Mouse (Mus musculus): Measurements from ENCODE around the gene Olfr686. TPM values are rescaled to one million over a fixed set of nuclear protein-coding genes. Genes with fewer than 3 reads are reported as not detected.

The Olfr686 gene
- total and polyA plus RNA-seq, 3 experiments = not detected

DNA sequence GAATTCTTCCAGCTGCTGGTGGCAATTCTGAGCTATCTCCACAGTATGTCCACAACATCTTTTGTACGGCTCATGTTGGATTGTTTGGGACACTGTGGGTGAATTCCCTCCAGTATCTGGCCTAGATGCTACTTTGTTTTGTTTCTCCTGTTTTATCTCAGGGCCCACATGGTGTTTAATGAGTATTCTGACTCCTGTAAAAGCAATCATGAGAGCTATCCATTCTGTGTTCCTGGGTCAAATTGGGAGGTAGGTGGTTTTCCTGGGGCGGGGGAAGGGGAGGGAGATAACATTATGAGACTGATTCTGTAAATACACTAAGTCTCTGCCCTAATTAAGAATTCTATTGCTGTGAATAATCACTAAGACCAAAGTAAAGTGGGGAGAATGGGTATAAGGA is 22.1 kb upstream of the Olfr686 start:
- Histone ChIP-seq H3K4me2 (ENCODE audit: insufficient read depth, low read depth, poor library complexity, severe bottlenecking) (no peak overlapping the region), H3K27ac (ENCODE audit: insufficient read depth, low read depth) (no peak overlapping the region), H3K27me3 (replicated peaks) (no peaks in the 10 kb centered on the region), H3K9me3 (replicated peaks; ENCODE audit: low read length) (no peaks in the 10 kb centered on the region), H3K4me3 (replicated peaks in 1 of 3; ENCODE audit: low read depth in 2 of 3, low read length in 2 of 3, poor library complexity in 1 of 3) (no peak overlapping the region), H3K79me2 (replicated peaks; ENCODE audit: control insufficient read depth, extremely low read depth, insufficient read depth, poor library complexity, severe bottlenecking) (no peaks in the 10 kb centered on the region), H3K36me3 (replicated peaks in 1 of 2; ENCODE audit: control insufficient read depth in 1 of 2, insufficient read depth in 1 of 2, low read length in 1 of 2) (no peaks in the 10 kb centered on the region), H3K9ac (ENCODE audit: insufficient read depth, low read depth) (no peak overlapping the region), H3K4me1 (ENCODE audit: control insufficient read depth in 1 of 2, insufficient read depth in 2 of 2) (no peaks in the 10 kb centered on the region)
- DNase-seq (ENCODE audit: extremely low read depth) = no peak
- dilution Hi-C loops (cut with MboI; ENCODE audit: extremely low pct_ligation_motif_present, extremely low pct_unique_long_range_greater_than_20kb, low sequenced_read_pairs) (no loop called here), in situ Hi-C loops (cut with MboI; ENCODE audit: low pct_ligation_motif_present, low pct_unique_long_range_greater_than_20kb, low sequenced_read_pairs) (no loop called here)
- TF ChIP-seq CHD1 (IDR thresholded peaks at IDR 0.05; ENCODE audit: low read depth, low read length) (no peak), PAX5 (IDR thresholded peaks at IDR 0.05; ENCODE audit: low read length) (no peak), USF2 (conservative IDR thresholded peaks at IDR 0.05; ENCODE audit: low read depth, low read length) (no peak), EP300 (IDR thresholded peaks at IDR 0.05; ENCODE audit: low read length) (no peak), ZMIZ1 (IDR thresholded peaks at IDR 0.05; ENCODE audit: low read depth, low read length) (no peak), GABPA (IDR thresholded peaks at IDR 0.05; ENCODE audit: insufficient replicate concordance, low read depth, low read length) (no peak), MEF2A (IDR thresholded peaks at IDR 0.05; ENCODE audit: borderline replicate concordance, low read depth, low read length) (no peak), MXI1 (IDR thresholded peaks at IDR 0.05; ENCODE audit: low read depth, low read length) (no peak), RCOR1 (conservative IDR thresholded peaks at IDR 0.05; ENCODE audit: low read depth, low read length) (no peak), MAZ (IDR thresholded peaks at IDR 0.05; ENCODE audit: low read depth, low read length) (no peak), TCF12 (IDR thresholded peaks at IDR 0.05; ENCODE audit: low read depth, low read length) (no peak), MYC (IDR thresholded peaks at IDR 0.05; ENCODE audit: low read depth, low read length) (no peak), RAD21 (IDR thresholded peaks at IDR 0.05; ENCODE audit: low read depth, low read length) (no peak)

DNA sequence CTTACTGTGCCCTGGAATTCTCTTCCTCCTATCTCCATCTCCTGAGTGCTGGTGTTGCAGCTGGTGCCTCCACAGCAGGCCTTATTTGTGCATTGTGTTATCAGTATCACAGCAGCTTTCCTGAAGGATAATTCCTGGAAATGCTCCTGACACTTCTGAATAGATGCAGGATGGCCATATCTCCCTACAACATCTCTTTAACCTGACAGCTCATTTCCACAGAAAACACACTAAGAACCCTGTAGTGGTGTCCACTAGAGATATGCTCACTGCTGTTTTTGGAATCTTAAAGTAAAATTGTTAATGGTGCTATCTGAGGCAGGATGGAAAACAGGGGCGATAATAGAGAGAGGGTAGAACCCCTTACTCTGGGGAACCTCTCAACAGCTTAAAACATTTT is 20.9 kb upstream of the Olfr686 start:
- no peak overlapping the region for H3K27ac ChIP-seq (ENCODE audit: insufficient read depth, low read depth)
- no peaks in the 10 kb centered on the region for H3K79me2 ChIP-seq (replicated peaks; ENCODE audit: control insufficient read depth, extremely low read depth, insufficient read depth, poor library complexity, severe bottlenecking)
- no peak overlapping the region for H3K4me2 ChIP-seq (ENCODE audit: insufficient read depth, low read depth, poor library complexity, severe bottlenecking)
- H3K9me3 ChIP-seq (replicated peaks; ENCODE audit: low read length) = no peaks in the 10 kb centered on the region
- H3K4me1 ChIP-seq (ENCODE audit: control insufficient read depth in 1 of 2, insufficient read depth in 2 of 2) = no peaks in the 10 kb centered on the region
- in situ Hi-C loops (cut with MboI; ENCODE audit: low pct_ligation_motif_present, low pct_unique_long_range_greater_than_20kb, low sequenced_read_pairs) = no loop called here
- TF ChIP-seq GABPA (IDR thresholded peaks at IDR 0.05; ENCODE audit: insufficient replicate concordance, low read depth, low read length) (no peak), MEF2A (IDR thresholded peaks at IDR 0.05; ENCODE audit: borderline replicate concordance, low read depth, low read length) (no peak), ZKSCAN1 (IDR thresholded peaks at IDR 0.05; ENCODE audit: borderline replicate concordance, low read depth, low read length) (no peak), NELFE (IDR thresholded peaks at IDR 0.05; ENCODE audit: low read depth, low read length) (no peak), ZC3H11A (IDR thresholded peaks at IDR 0.05; ENCODE audit: low read depth, low read length) (no peak), CHD2 (IDR thresholded peaks at IDR 0.05; ENCODE audit: low read length) (no peak), TBP (conservative IDR thresholded peaks at IDR 0.05; ENCODE audit: low read depth, low read length) (no peak), JUN (IDR thresholded peaks at IDR 0.05; ENCODE audit: insufficient read depth, low read depth, low read length) (no peak), MAFK (IDR thresholded peaks at IDR 0.05; ENCODE audit: insufficient replicate concordance, low read length) (no peak), PAX5 (IDR thresholded peaks at IDR 0.05; ENCODE audit: low read length) (no peak), SIN3A (IDR thresholded peaks at IDR 0.05; ENCODE audit: low read length) (no peak), SMC3 (IDR thresholded peaks at IDR 0.05; ENCODE audit: low read depth, low read length) (no peak), POLR2AphosphoS2 (IDR thresholded peaks at IDR 0.05; ENCODE audit: low read depth, low read length) (no peak), JUND (conservative IDR thresholded peaks at IDR 0.05; ENCODE audit: low read depth, low read length) (no peak), RAD21 (IDR thresholded peaks at IDR 0.05; ENCODE audit: low read depth, low read length) (no peak), MYC (IDR thresholded peaks at IDR 0.05; ENCODE audit: low read depth, low read length) (no peak), RCOR1 (conservative IDR thresholded peaks at IDR 0.05; ENCODE audit: low read depth, low read length) (no peak)
- H3K27me3 ChIP-seq (replicated peaks) = no peaks in the 10 kb centered on the region
- H3K9ac ChIP-seq (ENCODE audit: insufficient read depth, low read depth) = no peak overlapping the region
- no peak for DNase-seq (ENCODE audit: extremely low read depth)
- H3K4me3 ChIP-seq (replicated peaks in 1 of 3; ENCODE audit: low read depth in 2 of 3, low read length in 2 of 3, poor library complexity in 1 of 3) = no peak overlapping the region
- H3K36me3 ChIP-seq (replicated peaks in 1 of 2; ENCODE audit: control insufficient read depth in 1 of 2, insufficient read depth in 1 of 2, low read length in 1 of 2) = no peaks in the 10 kb centered on the region
- dilution Hi-C loops (cut with MboI; ENCODE audit: extremely low pct_ligation_motif_present, extremely low pct_unique_long_range_greater_than_20kb, low sequenced_read_pairs) = no loop called here
